Mouse (Mus musculus): Measurements from ENCODE around the gene Hoxd4. TPM values are rescaled to one million over a fixed set of nuclear protein-coding genes. Genes with fewer than 3 reads are reported as not detected.
A peak's percentile ranks its signal among the peaks of the same experiment; 100 is the strongest.

Gene Hoxd4
- polyA plus RNA-seq, 1 experiment from 2014 or later: 0.39 TPM

DNA sequence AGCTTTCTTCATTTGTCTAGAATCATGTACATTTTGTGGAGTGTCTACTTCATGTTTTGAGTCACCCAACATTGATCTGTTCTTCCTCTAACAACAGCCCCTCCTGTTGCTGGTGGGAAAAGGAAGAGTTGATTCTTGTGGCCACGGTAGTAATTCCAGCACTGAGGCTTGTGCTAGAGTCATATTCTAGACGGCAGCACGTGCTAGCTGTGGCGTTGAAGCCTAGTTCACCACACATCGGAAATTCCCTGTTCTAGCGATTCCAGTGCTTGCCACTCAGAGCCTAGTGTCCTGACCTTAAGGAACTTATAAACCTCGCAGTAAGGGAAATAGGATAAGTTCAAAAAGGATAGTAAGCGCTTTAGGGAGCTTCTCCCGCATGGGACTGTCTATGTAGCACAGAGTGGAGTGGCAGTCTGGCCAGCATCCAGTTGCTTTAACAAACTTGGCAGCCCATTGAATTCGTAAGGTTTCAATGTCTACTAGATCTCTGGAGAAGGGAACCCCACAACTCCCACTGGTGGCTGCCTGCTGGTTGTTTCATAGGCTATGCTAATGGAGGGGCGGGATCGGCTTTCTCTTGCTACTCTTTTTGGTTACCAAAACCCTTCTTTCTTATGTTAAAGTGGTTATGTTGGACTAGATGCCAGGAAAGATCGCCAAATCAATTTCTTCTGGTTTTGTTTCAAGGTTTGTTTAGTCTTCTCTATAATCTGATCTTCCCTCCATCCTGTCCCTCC lies 66.0 kb downstream of the Hoxd4 start:
- no peaks in the 10 kb centered on the region for H3K9me3 ChIP-seq (replicated peaks; ENCODE audit: control insufficient read depth, low read length)
- no peaks in the 10 kb centered on the region for H3K36me3 ChIP-seq (ENCODE audit: control insufficient read depth, insufficient read depth, low read length)
- H3K27me3 ChIP-seq (ENCODE audit: control insufficient read depth, insufficient read depth, low read length): peaks cover 5% of the 10 kb centered on the region; the same call in 1 of the 2 replicates
- no peak for ATAC-seq (ENCODE audit: insufficient read depth, low FRiP score)
- WGBS: 69% methylated on average over 13 of the region's 13 CpGs
- no peak overlapping the region for H3K9ac ChIP-seq (ENCODE audit: low read length)
- no peaks in the 10 kb centered on the region for H3K4me1 ChIP-seq (ENCODE audit: control insufficient read depth, insufficient read depth, low read length)
- H3K4me3 ChIP-seq (replicated peaks; ENCODE audit: low read length): no peak overlapping the region
- H3K27ac ChIP-seq (ENCODE audit: low read length): no peak overlapping the region
- no peak overlapping the region for H3K4me2 ChIP-seq (ENCODE audit: low read depth, low read length)

MicroRNAs encoded within 50 kb of the gene (microRNA counts, 519-probe panel; counts per million panel counts)
- microRNA mmu-miR-10b: 2,694 counts per million, percentile 59 among the panel's probes with 10 or more counts

Small RNAs within 50 kb of the gene (microRNA-seq; reads per million reads assigned to microRNA genes)
- gene Gm44463 (not detected), gene Mir10b (4,203 reads per million, percentile 89 among the genes with 10 or more reads in this experiment)

Other genes with a start within 250 kb of the Hoxd4 start
- 18.0 and 19.1 TPM in 2 replicates for gene Lnpk, start 132.5 kb upstream of the Hoxd4 start, polyA plus RNA-seq (2015; fragmentation: Nextera tagmentation; extraction: Ambion mirVana)
- not detected in 2 replicates for gene Evx2, start 52.4 kb upstream of the Hoxd4 start, polyA plus RNA-seq (2015; fragmentation: Nextera tagmentation; extraction: Ambion mirVana)
- 0.20 TPM in 1 of 2 replicates, not detected in the other for gene Hoxd13, start 43.6 kb upstream of the Hoxd4 start, polyA plus RNA-seq (2015; fragmentation: Nextera tagmentation; extraction: Ambion mirVana)
- 0.05 and 0.11 TPM in 2 replicates for gene Hoxd12, start 36.9 kb upstream of the Hoxd4 start, polyA plus RNA-seq (2015; fragmentation: Nextera tagmentation; extraction: Ambion mirVana)
- gene Hoxd11, start 32.4 kb upstream of the Hoxd4 start, polyA plus RNA-seq (2015; fragmentation: Nextera tagmentation; extraction: Ambion mirVana): 0.17 TPM in 1 of 2 replicates, not detected in the other
- 0.21 TPM in 1 of 2 replicates, not detected in the other for gene Hoxd10, start 20.0 kb upstream of the Hoxd4 start, polyA plus RNA-seq (2015; fragmentation: Nextera tagmentation; extraction: Ambion mirVana)
- gene Hoxd9, start 14.2 kb upstream of the Hoxd4 start, polyA plus RNA-seq (2015; fragmentation: Nextera tagmentation; extraction: Ambion mirVana): 0.41 and 0.53 TPM in 2 replicates
- 1.7 and 2.8 TPM in 2 replicates for gene Hoxd8, start 7.3 kb upstream of the Hoxd4 start, polyA plus RNA-seq (2015; fragmentation: Nextera tagmentation; extraction: Ambion mirVana)
- 7.4 and 9.2 TPM in 2 replicates for gene Hoxd3, start within 50 bp of the Hoxd4 start, polyA plus RNA-seq (2015; fragmentation: Nextera tagmentation; extraction: Ambion mirVana)
- 0.10 and 0.13 TPM in 2 replicates for gene Gm28230, start 14.8 kb downstream of the Hoxd4 start, polyA plus RNA-seq (2015; fragmentation: Nextera tagmentation; extraction: Ambion mirVana)
- gene Hoxd1, start 51.1 kb downstream of the Hoxd4 start, polyA plus RNA-seq (2015; fragmentation: Nextera tagmentation; extraction: Ambion mirVana): not detected in 2 replicates
- 86.4 and 93.0 TPM in 2 replicates for gene Mtx2, start 113.9 kb downstream of the Hoxd4 start, polyA plus RNA-seq (2015; fragmentation: Nextera tagmentation; extraction: Ambion mirVana)

Measured in stomach, embryonic 16.5 days (tissue).